Mouse (Mus musculus): ENCODE data around the gene Cstf3. TPM values are rescaled to one million over a fixed set of nuclear protein-coding genes. Genes with fewer than 3 reads are reported as not detected.
A peak's percentile ranks its signal among the peaks of the same experiment; 100 is the strongest.

Cstf3 gene
- total RNA-seq, 2 experiments from 2014 or later = 20.0 to 64.6 TPM

DNA sequence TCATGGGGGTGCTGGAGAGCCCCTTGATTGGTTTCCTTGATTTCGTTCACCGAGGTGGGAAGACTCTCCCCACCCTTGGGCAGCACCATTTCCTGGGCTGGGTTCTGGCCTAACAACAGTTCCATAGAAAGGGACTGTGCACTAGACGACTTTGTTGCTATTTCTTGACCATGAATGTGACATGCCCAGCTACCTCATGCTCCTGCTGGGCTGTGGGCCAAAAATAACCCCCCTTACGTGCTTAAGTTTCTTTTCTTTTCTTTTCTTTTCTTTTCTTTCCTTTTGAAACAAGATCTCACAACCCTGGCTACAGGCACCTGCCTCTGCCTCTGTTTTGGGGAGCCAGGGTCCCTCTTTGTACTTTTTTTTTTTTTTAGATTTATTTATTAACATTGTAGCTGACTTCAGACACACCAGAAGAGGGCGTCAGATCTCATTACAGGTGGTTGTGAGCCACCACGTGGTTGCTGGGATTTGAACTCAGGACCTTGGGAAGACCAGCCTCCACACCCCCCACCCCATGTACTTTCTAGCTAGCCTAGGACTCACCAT, 119.5 kb downstream of the Cstf3 start:
- no peak for ATAC-seq (replicated peaks; ENCODE audit: poor library complexity, severe bottlenecking)

DNA sequence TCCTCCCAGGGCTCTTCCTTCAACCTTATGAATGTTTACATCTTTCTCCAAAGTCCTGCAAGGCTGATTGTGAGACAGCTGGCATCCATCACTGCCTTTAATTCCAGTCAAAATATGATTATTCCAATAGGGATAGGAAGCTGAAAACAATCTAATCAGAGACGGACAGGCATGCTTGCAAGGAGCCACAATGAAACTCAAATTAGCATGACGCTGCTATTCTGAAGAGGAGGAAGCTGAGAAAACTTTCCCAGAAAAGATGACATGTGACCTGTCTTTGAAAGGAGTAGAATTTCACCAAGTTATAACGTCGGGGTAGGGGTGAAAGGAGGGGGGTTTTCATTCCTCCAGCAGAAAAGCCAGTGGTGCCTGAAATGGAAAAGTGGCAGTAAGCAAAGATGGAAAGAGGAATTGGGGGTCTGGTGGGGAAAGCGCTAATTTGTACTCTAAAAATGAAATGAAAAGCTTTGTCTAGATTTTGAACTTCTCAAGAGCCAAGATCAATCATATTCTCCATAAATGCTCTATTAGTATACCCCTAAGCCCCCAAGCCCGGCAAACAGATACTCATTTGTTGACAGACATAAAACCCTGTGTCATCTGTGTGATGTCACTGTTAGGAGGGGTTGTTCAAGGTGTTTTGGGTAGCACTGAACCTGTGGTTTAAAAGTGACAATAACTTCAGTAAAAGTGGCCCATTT, 120.5 kb downstream of the Cstf3 start:
- peak; percentile 28; the same call in 1 of the 2 replicates for ATAC-seq (replicated peaks; ENCODE audit: poor library complexity, severe bottlenecking)

DNA sequence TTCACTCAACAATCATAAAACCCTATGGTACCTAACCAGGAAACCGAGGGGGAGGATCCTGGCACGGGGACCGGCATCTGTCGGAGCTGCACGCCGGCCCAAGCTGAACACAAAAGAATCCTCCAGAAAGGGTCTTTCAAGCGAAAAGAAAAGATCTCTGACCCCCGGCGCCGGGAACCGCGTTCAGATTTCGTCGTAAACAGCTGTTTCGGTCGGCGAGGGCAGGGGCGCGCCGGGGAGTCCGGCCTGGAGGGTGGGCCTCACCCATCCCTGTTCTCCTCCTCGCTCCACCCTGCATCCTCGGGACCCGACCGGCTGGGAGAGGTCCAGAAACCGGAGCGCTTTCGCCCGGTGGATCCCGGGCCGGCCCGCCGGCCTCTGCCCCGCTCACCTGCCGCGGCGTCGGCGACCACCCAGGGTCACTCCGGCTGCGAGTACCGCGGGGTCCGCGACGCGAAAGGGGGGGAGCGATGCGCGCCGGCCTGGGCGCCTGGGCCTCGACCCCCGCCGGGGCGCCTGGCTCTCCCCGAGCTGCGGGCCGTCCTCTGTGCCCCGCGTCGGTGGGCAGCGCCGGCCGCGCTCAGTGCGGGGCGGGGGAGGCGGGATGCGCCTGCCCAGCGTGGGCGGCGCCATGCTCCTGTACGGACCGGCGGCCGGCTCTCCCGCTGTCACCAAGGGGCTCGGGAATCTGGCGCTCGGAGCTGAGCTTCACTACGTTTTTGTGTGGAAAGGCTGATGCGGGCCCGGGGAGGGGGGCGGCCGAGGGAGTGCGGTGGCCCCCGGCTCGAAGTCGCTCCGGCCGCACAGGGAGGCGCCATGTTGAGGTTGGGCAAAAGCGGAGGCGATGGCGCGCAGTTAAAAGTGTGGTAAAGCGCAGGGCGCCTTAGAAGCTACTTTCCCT, 121.5 kb downstream of the Cstf3 start, which contains the start of gene Tcp11l1:
Gene Tcp11l1 (minus strand): TSS at position 585 of the 901 bp plus-strand sequence.
- peak; percentile 75 for ATAC-seq (replicated peaks; ENCODE audit: poor library complexity, severe bottlenecking)

DNA sequence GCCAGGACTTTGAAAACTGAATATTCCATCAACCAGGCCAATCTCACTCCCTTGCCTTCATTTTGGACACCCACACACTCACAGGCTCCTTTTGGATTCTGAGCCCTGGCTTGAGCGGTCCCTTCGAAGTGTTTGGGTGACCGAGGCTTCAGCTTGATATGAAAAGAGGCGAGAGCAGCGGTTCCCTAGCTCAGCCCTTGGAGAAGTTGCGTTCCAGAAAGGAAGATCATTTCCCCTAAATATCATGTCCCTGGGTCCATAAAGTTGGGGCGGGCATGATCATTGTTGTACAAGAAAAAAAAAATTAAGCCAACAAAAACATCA, 122.1 kb downstream of the Cstf3 start:
- peak; percentile 26 for ATAC-seq (replicated peaks; ENCODE audit: poor library complexity, severe bottlenecking)

DNA sequence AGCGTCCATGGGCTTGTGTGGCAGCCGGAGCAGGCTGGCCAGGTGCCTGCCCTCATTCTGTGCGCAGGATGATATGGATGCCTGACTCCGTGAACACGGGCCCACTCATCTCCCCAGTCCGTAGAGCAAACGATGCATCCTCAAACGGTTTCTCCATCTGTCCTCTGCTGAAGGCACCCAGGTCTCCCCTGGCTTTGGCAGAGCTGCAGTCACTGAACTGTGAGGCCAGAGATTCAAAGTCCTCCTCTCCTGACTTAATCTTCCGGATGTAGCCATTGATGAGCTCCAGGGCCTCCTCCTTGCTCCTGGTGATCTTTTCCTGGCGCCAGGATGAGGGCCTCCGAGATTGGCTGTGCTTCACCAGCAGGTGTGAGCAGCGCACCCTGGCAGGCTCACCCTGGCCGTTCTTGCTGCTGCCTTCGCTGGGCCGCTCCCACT, 124.0 kb downstream of the Cstf3 start:
- ATAC-seq (replicated peaks; ENCODE audit: poor library complexity, severe bottlenecking) = no peak

Other genes with a start within 250 kb of the Cstf3 start
- not detected in 2 replicates for gene D430041D05Rik, start 179.5 kb upstream of the Cstf3 start, total RNA-seq (2014; fragmentation: Nextera tagmentation)
- not detected in 2 replicates for gene D430041D05Rik, start 179.5 kb upstream of the Cstf3 start, total RNA-seq (2017)
- 36.0 and 40.5 TPM in 2 replicates for gene Hipk3, start 96.1 kb upstream of the Cstf3 start, total RNA-seq (2014; fragmentation: Nextera tagmentation)
- 35.9 and 41.3 TPM in 2 replicates for gene Hipk3, start 96.1 kb upstream of the Cstf3 start, total RNA-seq (2017)
- 18.3 and 21.3 TPM in 2 replicates for gene Tcp11l1, start 121.6 kb downstream of the Cstf3 start, total RNA-seq (2014; fragmentation: Nextera tagmentation)
- gene Tcp11l1, start 121.6 kb downstream of the Cstf3 start, total RNA-seq (2017) = 7.9 and 10.5 TPM in 2 replicates
- not detected in 2 replicates for gene Pin1rt1, start 125.9 kb downstream of the Cstf3 start, total RNA-seq (2014; fragmentation: Nextera tagmentation)
- gene Pin1rt1, start 125.9 kb downstream of the Cstf3 start, total RNA-seq (2017) = not detected in 2 replicates
- 2.4 and 2.9 TPM in 2 replicates for gene Depdc7, start 152.4 kb downstream of the Cstf3 start, total RNA-seq (2014; fragmentation: Nextera tagmentation)
- 4.7 and 11.6 TPM in 2 replicates for gene Depdc7, start 152.4 kb downstream of the Cstf3 start, total RNA-seq (2017)
- 44.6 and 49.0 TPM in 2 replicates for gene Qser1, start 226.2 kb downstream of the Cstf3 start, total RNA-seq (2014; fragmentation: Nextera tagmentation)
- 14.3 and 15.9 TPM in 2 replicates for gene Qser1, start 226.2 kb downstream of the Cstf3 start, total RNA-seq (2017)

Measured in granulocyte monocyte progenitor cell, adult 5-6 weeks (primary cell).